Mouse (Mus musculus) limb, embryonic 11.5 days (tissue): ENCODE data around the gene Cdc42se1. TPM values are rescaled to one million over a fixed set of nuclear protein-coding genes. Genes with fewer than 3 reads are reported as not detected.
A peak's percentile ranks its signal among the peaks of the same experiment; 100 is the strongest.

ENCODE experiments used
- ATAC-seq: fragments of 200-750 bp; cut with Nextera tagmentation; 2 replicates; pipeline ENCODE4 v1.8.0; 2017; ENCODE audit warnings: low read depth; ENCODE audit not compliant: insufficient number of reproducible peaks, low FRiP score, low TSS enrichment
- DNase-seq: peaks from one replicate; pipeline ENCODE4 v3.0.0-alpha.2; 2015; ENCODE audit warnings: low spot score
- H3K27ac ChIP-seq: fragments of 300-500 bp; sonication (generic); replicated peaks from 2 replicates; pipeline ENCODE4 v1.5.1; 2014; ENCODE audit warnings: low read depth, mild to moderate bottlenecking, low read length
- H3K27me3 ChIP-seq: fragments of 300-500 bp; sonication (generic); 2 replicates; pipeline ENCODE4 v1.6.1; 2014; ENCODE audit warnings: mild to moderate bottlenecking, low read length, mixed read lengths; ENCODE audit not compliant: control insufficient read depth, insufficient read depth
- H3K36me3 ChIP-seq: fragments of 300-500 bp; sonication (generic); 2 replicates; pipeline ENCODE4 v1.6.1; 2014; ENCODE audit warnings: mild to moderate bottlenecking, low read length, moderate library complexity, mixed read lengths; ENCODE audit not compliant: control insufficient read depth, insufficient read depth
- H3K4me1 ChIP-seq: fragments of 300-500 bp; sonication (generic); 2 replicates; pipeline ENCODE4 v1.6.1; 2014; ENCODE audit warnings: low read length, mixed read lengths; ENCODE audit not compliant: control insufficient read depth, insufficient read depth
- H3K4me2 ChIP-seq: fragments of 300-500 bp; sonication (generic); 2 replicates; pipeline ENCODE4 v1.6.1; 2014; ENCODE audit warnings: low read depth, mild to moderate bottlenecking, moderate library complexity; ENCODE audit not compliant: severe bottlenecking
- H3K4me3 ChIP-seq: fragments of 300-500 bp; sonication (generic); 2 replicates; pipeline ENCODE4 v1.5.1; 2014; ENCODE audit warnings: low read depth, low read length
- H3K9ac ChIP-seq: fragments of 300-500 bp; sonication (generic); 2 replicates; pipeline ENCODE4 v1.6.1; 2014; ENCODE audit warnings: mild to moderate bottlenecking, low read length
- H3K9me3 ChIP-seq: fragments of 300-500 bp; sonication (generic); 2 replicates; pipeline ENCODE4 v1.6.1; 2016; ENCODE audit warnings: low read length; ENCODE audit not compliant: control insufficient read depth
- WGBS: fragments of 180-500 bp; shearing (Covaris S2); extraction: QIAGEN DNeasy Blood & Tissue Kit; methylation state at CpG from one replicate; pipeline ENCODE4 v1.1.7; 2014; 5-methylcytosine and 5-hydroxymethylcytosine counted together
- polyA plus RNA-seq: library from polyadenylated mRNA; unstranded; fragments of >200 nt; fragmentation: Nextera tagmentation; extraction: Ambion mirVana; gene quantifications from 2 replicates; pipeline ENCODE4 v1.2.1, GENCODE M21; 2014

The Cdc42se1 gene
- polyA plus RNA-seq, 1 experiment from 2014 or later = 89.6 TPM

DNA sequence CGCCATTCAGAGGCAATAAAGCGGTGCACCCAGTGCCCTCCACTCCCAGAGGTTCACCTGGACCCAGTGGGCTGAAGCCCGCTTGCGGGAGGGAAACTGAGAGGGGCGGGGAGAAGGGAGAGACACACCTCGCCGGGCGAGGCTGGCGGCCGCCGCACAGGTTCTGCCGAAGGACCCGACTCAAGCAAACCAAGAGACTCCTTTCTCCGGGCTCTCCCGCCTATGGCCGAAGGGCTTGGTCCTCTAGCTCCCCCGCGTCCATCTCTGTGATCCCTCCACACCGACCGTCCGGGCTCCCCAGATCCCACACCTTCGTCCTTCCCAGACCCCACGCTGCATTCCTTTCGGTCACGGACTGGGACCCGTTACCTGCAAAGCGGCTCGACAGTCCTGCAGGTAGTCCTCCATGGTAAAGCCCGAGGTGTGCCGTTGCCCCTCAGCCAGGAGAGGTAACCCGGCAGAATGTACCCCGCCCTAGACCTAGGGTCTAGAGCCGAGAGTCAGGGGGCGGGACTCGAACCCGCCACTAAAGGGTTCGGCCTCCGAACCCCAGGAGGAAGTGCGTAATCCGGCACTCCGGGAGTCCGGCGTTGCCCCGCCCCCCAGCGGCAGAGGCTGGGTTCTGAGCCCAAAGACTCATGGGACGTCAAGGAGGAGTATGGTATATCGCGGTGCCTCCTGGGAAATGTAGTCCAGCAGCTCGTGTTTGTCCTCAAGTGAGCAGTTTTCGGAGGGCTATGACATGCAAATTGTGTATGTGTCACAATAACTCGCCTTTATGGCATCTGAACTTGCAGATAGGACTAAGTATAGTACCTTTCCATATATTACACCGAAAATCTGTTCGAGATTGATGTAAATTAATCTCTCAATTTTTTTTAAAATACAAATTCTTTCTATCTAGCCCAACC lies 52.9 kb downstream of the Cdc42se1 start, which contains the start of the genes Mindy1 and Prune1:
TSS of gene Mindy1 (plus strand) at position 130 of the 911 bp plus-strand sequence.
TSS of gene Prune1 (minus strand) at position 861 of the 911 bp plus-strand sequence.
- H3K9ac ChIP-seq = peak within 1 kb of the TSS; percentile 76
- peak; percentile 88 for ATAC-seq
- peak within 1 kb of the TSS; percentile 67 for H3K4me3 ChIP-seq
- no peaks in the 10 kb centered on the region for H3K27me3 ChIP-seq
- no peaks in the 10 kb centered on the region for H3K9me3 ChIP-seq
- peaks cover 8% of the 10 kb centered on the region for H3K4me1 ChIP-seq
- DNase-seq = peak; percentile 99
- peak within 1 kb of the TSS; percentile 88 for H3K27ac ChIP-seq
- no peaks in the 10 kb centered on the region for H3K36me3 ChIP-seq
- WGBS = 1% methylated on average over 53 of the region's 53 CpGs
- peak within 1 kb of the TSS; percentile 62 for H3K4me2 ChIP-seq

DNA sequence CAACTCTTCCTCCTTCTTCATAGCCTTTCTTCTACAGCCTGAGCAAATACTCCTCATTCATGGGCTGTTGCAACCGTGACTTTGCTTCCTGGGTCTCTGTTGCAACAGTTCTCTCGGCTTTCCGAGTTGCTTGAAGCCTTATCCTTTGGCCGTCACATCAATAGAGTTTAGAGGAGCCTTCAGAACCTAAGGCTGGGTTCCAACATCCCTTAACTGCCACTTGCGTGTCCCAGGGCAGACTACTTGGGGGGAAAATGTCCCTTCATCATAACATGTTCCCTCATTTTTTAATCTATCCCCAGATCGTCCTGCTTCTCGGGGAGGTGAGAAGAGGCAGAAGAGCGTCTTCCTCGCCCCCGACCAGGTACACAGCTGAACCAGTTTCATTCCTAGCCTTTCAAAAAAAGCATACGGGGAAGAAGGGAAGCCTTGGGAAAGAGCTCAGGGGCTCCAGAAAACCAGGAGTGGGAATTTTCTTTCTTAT lies 53.9 kb downstream of the Cdc42se1 start:
- H3K27ac ChIP-seq = peak overlapping the region; percentile 88
- no peaks in the 10 kb centered on the region for H3K36me3 ChIP-seq
- no peaks in the 10 kb centered on the region for H3K9me3 ChIP-seq
- H3K4me1 ChIP-seq = peaks cover 8% of the 10 kb centered on the region
- peak overlapping the region; percentile 62 for H3K4me2 ChIP-seq
- DNase-seq = no peak
- peak overlapping the region; percentile 75 for H3K9ac ChIP-seq
- peak overlapping the region; percentile 67 for H3K4me3 ChIP-seq
- under 1% methylated on average over 11 of the region's 11 CpGs for WGBS
- ATAC-seq = no peak
- H3K27me3 ChIP-seq = no peaks in the 10 kb centered on the region

DNA sequence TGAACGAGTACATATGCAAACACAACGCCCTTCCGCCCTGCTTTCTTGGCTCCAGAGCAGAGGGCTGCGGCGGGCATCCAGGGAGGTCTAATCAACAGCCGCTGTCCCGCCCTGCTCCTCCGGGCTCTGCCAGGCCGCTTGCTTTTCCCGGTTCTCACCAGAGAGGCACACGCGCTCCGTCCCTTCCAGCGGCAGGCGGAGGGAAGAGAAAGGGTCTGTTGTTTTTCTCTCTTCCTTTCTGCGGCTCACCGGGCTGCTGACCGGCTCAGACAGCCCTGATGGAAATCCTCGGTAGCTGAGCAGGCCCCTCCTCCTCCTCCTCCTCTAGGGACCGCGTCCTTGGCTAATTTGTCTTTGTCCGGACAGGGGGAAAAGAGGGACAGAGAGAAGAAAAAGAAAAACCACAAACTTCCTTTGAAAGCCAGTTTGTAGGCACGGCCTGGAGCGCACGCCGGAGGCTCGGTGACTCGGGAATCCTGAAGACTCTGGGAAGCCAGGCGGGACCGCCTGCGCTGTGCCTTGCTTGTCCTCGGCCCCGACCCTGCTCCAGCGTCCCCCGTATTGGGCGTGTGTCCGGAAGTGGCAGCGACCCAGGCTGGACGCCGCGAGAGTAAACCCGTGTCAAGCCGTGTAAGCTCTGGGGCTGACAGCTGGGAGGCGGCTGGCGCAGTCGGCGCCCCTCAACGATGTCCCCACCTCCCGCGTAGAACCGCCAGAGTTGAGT lies 54.5 kb downstream of the Cdc42se1 start:
- peak overlapping the region; percentile 62 for H3K4me2 ChIP-seq
- H3K4me3 ChIP-seq = peak overlapping the region; percentile 67
- no peaks in the 10 kb centered on the region for H3K9me3 ChIP-seq
- peak overlapping the region; percentile 75 for H3K9ac ChIP-seq
- H3K27me3 ChIP-seq = no peaks in the 10 kb centered on the region
- peak; percentile 58 for ATAC-seq
- WGBS = under 1% methylated on average over 51 of the region's 51 CpGs
- peaks cover 8% of the 10 kb centered on the region for H3K4me1 ChIP-seq
- no peaks in the 10 kb centered on the region; the same call in 1 of the 2 replicates for H3K36me3 ChIP-seq
- DNase-seq = peak; percentile 85
- H3K27ac ChIP-seq = peak overlapping the region; percentile 88

DNA sequence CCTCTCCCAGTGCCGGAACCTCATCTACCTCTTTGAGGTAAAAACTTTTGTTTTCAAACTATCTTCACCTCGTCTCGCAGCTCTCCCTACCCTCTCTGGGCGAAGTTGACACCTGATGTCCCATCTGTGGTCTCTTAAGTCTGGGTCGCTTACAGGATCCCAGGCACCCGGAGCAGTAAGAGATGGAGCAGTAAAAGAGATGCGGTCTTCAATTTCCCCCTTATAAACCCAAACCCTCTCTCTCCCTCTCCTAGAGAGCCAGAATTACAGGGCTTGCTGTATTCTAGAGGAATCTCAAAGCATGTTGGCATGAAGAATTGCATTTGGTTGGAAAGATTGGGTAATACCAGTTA lies 55.0 kb downstream of the Cdc42se1 start:
- H3K27me3 ChIP-seq = no peaks in the 10 kb centered on the region
- peak overlapping the region; percentile 88 for H3K27ac ChIP-seq
- peak overlapping the region; percentile 62 for H3K4me2 ChIP-seq
- peak overlapping the region; percentile 67 for H3K4me3 ChIP-seq
- no peak for DNase-seq
- H3K9me3 ChIP-seq = no peaks in the 10 kb centered on the region
- peaks cover 2% of the 10 kb centered on the region; the same call in 1 of the 2 replicates for H3K36me3 ChIP-seq
- ATAC-seq = no peak
- H3K4me1 ChIP-seq = peaks cover 8% of the 10 kb centered on the region
- WGBS = 1% methylated on average over 7 of the region's 7 CpGs
- peak overlapping the region; percentile 75 for H3K9ac ChIP-seq

DNA sequence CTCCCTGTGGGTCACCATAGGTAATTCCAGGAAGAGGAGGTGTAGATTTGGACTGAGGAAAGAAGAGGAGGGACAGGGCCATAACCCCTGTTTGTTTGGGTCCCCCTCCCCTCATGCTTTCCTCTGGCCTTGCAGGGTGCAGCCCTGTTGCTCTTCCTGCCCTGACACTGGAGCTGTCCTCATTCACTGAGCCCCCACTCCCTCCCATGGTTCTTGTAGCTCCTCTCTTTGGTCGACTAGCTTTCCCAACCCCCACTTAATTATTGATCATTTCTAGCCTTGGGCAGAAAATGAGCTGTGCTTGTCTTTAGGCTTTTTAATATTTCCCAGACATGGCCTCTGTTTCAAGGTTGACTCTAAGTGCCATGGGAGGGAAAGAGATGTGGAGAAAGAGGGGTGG lies 55.5 kb downstream of the Cdc42se1 start:
- ATAC-seq (no peak), DNase-seq (peak; percentile 19)
- Histone ChIP-seq H3K4me1 (peaks cover 8% of the 10 kb centered on the region), H3K4me3 (peak overlapping the region; percentile 67), H3K4me2 (peak overlapping the region; percentile 62), H3K9ac (peak overlapping the region; percentile 75), H3K27ac (no peak overlapping the region), H3K9me3 (no peaks in the 10 kb centered on the region), H3K36me3 (peaks cover 2% of the 10 kb centered on the region; the same call in 1 of the 2 replicates), H3K27me3 (no peaks in the 10 kb centered on the region)
- WGBS = 22% methylated on average over 1 of the region's 1 CpGs

DNA sequence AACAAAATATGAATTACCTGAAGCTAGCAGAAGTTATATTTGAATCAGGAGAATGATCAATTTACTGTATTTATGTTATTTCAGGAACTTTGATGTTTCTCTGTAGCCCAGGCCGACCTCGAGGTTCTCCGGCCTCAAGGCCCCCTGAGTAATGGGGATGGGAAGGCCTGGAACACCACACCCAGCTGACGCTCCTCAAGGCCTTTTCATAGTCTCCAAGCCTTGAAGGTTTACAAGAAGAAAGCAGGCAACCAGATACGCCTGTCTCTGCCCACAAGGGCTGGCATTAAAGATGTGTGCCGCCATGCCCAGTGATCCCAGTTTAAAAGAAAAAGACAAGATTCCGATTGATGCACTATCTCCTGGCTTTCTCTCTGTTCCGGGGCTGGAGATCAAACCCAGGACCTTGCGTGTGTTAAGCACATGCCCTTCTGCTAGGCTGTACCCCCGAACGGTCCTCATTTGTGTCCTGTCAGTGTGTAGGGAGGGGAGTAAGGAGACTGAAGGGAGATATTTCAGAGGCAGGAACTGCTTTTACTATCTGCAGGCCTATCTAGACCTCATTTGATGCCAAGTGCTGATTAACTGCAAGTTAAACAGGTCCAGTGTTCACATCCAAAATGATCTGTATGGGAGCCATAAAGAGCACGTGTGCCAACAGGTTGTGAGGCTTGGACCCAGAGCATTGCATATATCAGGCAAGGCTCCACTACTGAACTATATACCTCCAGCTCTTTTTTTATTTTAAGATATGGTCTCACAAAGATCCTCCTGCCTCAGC lies 56.2 kb downstream of the Cdc42se1 start:
- DNase-seq (peak; percentile 16), ATAC-seq (no peak)
- Histone ChIP-seq H3K4me3 (peak overlapping the region; percentile 67; the same call in 1 of the 2 replicates), H3K36me3 (peaks cover 2% of the 10 kb centered on the region; the same call in 1 of the 2 replicates), H3K4me1 (peaks cover 8% of the 10 kb centered on the region), H3K9me3 (no peaks in the 10 kb centered on the region), H3K27ac (no peak overlapping the region), H3K9ac (no peak overlapping the region), H3K4me2 (peak overlapping the region; percentile 62; the same call in 1 of the 2 replicates), H3K27me3 (no peaks in the 10 kb centered on the region)
- WGBS = 89% methylated on average over 12 of the region's 12 CpGs

DNA sequence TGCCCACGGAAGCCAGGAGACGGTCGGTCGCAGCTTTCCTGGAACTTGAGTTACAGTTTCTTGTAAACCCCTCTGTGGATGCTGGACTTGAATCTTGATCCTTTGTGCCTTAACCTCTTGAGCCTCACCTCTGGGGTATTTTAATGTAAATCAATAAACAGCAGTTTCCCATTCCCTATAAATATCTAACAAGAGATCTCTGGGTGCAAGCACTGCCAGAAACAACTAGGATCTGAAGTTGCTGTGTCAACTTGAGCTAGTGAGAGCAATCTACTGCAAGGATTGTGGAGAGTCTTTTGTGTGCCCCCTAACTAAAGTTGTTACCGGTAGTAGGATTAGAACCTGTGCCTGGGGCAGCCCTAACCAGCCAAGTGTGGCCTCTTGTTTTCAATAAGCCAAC lies 56.9 kb downstream of the Cdc42se1 start:
- ATAC-seq = no peak
- H3K27ac ChIP-seq = no peak overlapping the region
- H3K9me3 ChIP-seq = no peaks in the 10 kb centered on the region
- H3K36me3 ChIP-seq = peaks cover 2% of the 10 kb centered on the region; the same call in 1 of the 2 replicates
- WGBS = 93% methylated on average over 5 of the region's 5 CpGs
- H3K9ac ChIP-seq = no peak overlapping the region
- no peak overlapping the region for H3K4me3 ChIP-seq
- H3K27me3 ChIP-seq = no peaks in the 10 kb centered on the region
- H3K4me1 ChIP-seq = peaks cover 8% of the 10 kb centered on the region
- DNase-seq = no peak
- H3K4me2 ChIP-seq = no peak overlapping the region
